Mouse (Mus musculus): ENCODE data around the gene Cyp2d11. TPM values are rescaled to one million over a fixed set of nuclear protein-coding genes. Genes with fewer than 3 reads are reported as not detected.

The Cyp2d11 gene
- polyA plus RNA-seq, 1 experiment: not detected

DNA sequence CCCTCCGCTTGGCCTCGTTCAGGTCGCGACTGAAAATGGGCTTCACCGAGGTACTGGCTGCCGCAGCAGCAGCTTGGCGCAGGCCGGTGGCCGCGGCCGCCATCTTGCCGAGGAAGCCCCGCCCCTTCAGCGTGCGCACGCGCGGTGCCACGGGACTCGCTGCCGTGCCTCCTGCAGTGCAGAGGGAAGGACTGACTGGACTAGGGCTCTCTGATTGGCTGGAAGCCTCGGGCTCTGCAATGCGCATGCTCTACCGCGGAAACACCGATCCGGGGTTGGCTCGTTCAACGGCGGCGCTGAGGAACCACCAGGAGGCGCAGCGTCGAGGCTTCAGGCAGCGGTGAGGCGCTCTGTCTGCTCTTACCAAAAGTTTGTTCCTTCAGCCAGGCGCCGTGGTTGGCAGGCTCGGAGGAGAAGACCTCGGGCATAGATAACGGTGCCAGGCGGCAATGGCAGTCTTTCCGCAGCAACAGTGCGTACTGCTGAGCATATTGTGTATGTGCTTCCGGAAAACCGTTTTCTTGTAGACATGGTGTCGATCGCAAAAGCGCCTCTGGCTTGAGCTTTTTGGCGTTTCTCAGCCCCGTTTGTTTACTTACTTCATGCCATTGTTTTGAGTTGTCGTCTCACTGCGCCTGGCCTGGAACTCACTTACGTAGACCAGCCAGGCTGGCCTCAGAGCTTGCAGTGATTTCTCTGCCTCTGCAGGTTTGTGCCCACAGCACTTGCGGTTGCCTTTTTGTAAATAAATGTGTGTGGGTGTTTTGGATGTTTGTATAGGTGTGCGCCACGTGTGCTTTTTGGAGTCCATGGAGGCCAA lies 39.5 kb downstream of the Cyp2d11 start, which contains the start of gene Ndufa6:
Gene Ndufa6 (minus strand): TSS at position 197 of the 820 bp plus-strand sequence.
- WGBS: 2% methylated on average over 57 of the region's 57 CpGs
- peak; percentile 97 to 99 for DNase-seq
- TF ChIP-seq POLR2A (IDR thresholded peaks at IDR 0.05; ENCODE audit: borderline replicate concordance, insufficient read depth, low read length) (peak; percentile 98), CTCF (IDR thresholded peaks at IDR 0.05; ENCODE audit: borderline replicate concordance, insufficient read depth, low read depth, low read length) (peak; percentile 83)
- Histone ChIP-seq H3K27me3 (ENCODE audit: control insufficient read depth, insufficient read depth, low read length) (no peaks in the 10 kb centered on the region), H3K4me3 (replicated peaks; ENCODE audit: insufficient read depth, low read depth, low read length) (peak within 1 kb of the TSS; percentile 92), H3K27ac (ENCODE audit: insufficient read depth, low read length) (peak within 1 kb of the TSS; percentile 90), H3K4me1 (ENCODE audit: control insufficient read depth, insufficient read depth, low read length) (peaks cover 4% of the 10 kb centered on the region; the same call in 1 of the 2 replicates)

DNA sequence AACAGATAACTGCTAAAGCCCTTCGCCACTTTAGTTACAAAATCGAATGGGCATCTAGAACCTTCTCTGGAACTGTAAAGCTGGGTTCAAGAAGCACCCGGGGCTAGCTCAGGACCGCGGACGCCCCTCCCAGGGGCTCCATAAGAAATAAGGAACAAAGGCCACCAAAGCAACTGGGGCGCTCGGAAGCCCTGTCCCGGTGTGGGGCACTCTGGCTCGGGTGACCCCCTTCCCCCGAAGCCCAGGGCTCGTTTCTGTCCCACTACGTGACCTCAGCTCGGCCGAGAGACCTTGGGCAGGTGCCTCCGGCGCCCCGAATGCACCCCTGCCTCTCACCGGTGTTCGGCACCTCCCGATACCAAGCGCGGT lies 40.1 kb downstream of the Cyp2d11 start:
- Histone ChIP-seq H3K27ac (ENCODE audit: insufficient read depth, low read length) (peak overlapping the region; percentile 90), H3K27me3 (ENCODE audit: control insufficient read depth, insufficient read depth, low read length) (no peaks in the 10 kb centered on the region), H3K4me1 (ENCODE audit: control insufficient read depth, insufficient read depth, low read length) (peaks cover 4% of the 10 kb centered on the region; the same call in 1 of the 2 replicates), H3K4me3 (replicated peaks; ENCODE audit: insufficient read depth, low read depth, low read length) (peak overlapping the region; percentile 92)
- WGBS: under 1% methylated on average over 23 of the region's 23 CpGs
- TF ChIP-seq POLR2A (IDR thresholded peaks at IDR 0.05; ENCODE audit: borderline replicate concordance, insufficient read depth, low read length): no peak
- no peak for TF ChIP-seq CTCF (IDR thresholded peaks at IDR 0.05; ENCODE audit: borderline replicate concordance, insufficient read depth, low read depth, low read length)
- DNase-seq: no peak

DNA sequence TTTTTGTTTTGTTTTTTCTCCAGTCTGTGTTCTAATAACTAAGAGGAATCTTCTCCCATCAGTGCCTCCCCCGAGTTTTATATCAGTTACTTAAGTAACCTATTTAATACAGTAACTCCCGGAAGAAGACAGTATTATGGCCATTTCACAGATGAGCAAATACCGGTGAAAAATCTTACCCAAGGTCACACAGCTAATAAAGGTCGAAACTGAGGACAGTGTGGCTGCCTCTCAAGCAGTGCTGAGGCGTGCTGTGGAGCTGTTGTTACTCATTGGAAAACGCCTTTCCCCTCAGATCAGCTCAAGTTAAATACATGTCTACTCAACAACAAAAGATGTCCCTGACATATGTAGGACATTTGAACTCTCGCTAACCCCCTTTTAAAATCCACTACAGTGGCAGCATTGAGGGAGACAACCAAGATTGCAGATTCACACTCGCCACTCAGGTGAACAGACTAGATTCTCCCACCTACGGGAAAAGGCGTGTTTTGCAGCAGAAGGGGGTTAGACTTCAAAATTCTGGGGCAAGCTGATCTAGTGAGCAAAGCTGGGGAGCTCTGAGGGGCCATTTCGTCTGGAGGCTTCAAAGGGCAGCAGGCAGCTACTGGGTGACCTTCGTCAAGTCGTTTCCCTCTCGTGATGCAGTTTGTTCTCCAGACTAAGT lies 40.6 kb downstream of the Cyp2d11 start:
- peaks cover 4% of the 10 kb centered on the region; the same call in 1 of the 2 replicates for H3K4me1 ChIP-seq (ENCODE audit: control insufficient read depth, insufficient read depth, low read length)
- TF ChIP-seq POLR2A (IDR thresholded peaks at IDR 0.05; ENCODE audit: borderline replicate concordance, insufficient read depth, low read length): no peak
- TF ChIP-seq CTCF (IDR thresholded peaks at IDR 0.05; ENCODE audit: borderline replicate concordance, insufficient read depth, low read depth, low read length): no peak
- peak overlapping the region; percentile 90 for H3K27ac ChIP-seq (ENCODE audit: insufficient read depth, low read length)
- DNase-seq: no peak
- WGBS: 17% methylated on average over 14 of the region's 14 CpGs
- H3K4me3 ChIP-seq (replicated peaks; ENCODE audit: insufficient read depth, low read depth, low read length): peak overlapping the region; percentile 92
- no peaks in the 10 kb centered on the region for H3K27me3 ChIP-seq (ENCODE audit: control insufficient read depth, insufficient read depth, low read length)

DNA sequence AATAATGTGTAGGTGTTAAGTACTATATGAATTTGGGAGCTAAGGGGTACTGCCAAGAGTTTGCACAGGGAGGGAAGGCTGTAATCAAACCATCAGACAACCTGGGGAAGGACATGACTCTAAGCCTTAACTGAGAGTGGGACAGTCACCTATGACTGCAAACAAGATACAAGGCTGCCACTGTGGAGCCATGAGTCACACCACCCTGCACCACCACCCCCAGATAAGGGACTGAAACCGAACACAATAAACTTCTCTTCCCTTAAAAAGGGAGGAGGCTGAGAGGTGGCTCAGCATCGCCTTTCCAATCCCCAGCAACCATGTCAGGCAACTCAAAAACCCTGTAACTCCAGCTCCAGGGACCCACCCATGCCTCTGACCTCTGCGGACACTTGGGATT lies 42.3 kb downstream of the Cyp2d11 start:
- no peak for TF ChIP-seq CTCF (IDR thresholded peaks at IDR 0.05; ENCODE audit: borderline replicate concordance, insufficient read depth, low read depth, low read length)
- TF ChIP-seq POLR2A (IDR thresholded peaks at IDR 0.05; ENCODE audit: borderline replicate concordance, insufficient read depth, low read length): no peak
- H3K27me3 ChIP-seq (ENCODE audit: control insufficient read depth, insufficient read depth, low read length): no peaks in the 10 kb centered on the region
- H3K27ac ChIP-seq (ENCODE audit: insufficient read depth, low read length): no peak overlapping the region
- 67% methylated on average over 3 of the region's 3 CpGs for WGBS
- no peak for DNase-seq
- no peak overlapping the region for H3K4me3 ChIP-seq (replicated peaks; ENCODE audit: insufficient read depth, low read depth, low read length)
- H3K4me1 ChIP-seq (ENCODE audit: control insufficient read depth, insufficient read depth, low read length): peaks cover 7% of the 10 kb centered on the region; the same call in 1 of the 2 replicates

DNA sequence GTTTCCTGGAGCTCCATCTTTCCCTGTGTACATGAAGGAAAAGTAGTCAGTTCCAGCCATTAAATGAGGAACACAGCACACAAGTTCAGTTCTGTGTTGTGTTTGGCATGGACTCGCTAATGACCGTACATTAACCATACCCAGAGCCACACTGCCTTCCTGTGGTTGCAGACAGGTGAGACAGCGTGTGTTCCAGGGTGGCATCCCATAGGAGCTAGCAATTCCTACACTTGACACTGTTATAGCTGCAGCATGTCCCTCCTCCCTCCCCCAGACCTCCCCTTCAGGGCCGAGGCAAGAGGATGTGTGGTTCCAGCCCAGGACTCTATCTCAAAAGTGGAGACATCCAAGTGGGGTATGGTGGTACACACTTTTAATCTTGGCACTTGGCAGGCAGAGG lies 43.5 kb downstream of the Cyp2d11 start:
- DNase-seq: no peak
- no peaks in the 10 kb centered on the region for H3K27me3 ChIP-seq (ENCODE audit: control insufficient read depth, insufficient read depth, low read length)
- 87% methylated on average over 4 of the region's 4 CpGs for WGBS
- peaks cover 7% of the 10 kb centered on the region; the same call in 1 of the 2 replicates for H3K4me1 ChIP-seq (ENCODE audit: control insufficient read depth, insufficient read depth, low read length)
- H3K4me3 ChIP-seq (replicated peaks; ENCODE audit: insufficient read depth, low read depth, low read length): no peak overlapping the region
- TF ChIP-seq POLR2A (IDR thresholded peaks at IDR 0.05; ENCODE audit: borderline replicate concordance, insufficient read depth, low read length): no peak
- no peak for TF ChIP-seq CTCF (IDR thresholded peaks at IDR 0.05; ENCODE audit: borderline replicate concordance, insufficient read depth, low read depth, low read length)
- H3K27ac ChIP-seq (ENCODE audit: insufficient read depth, low read length): no peak overlapping the region

- Histone ChIP-seq H3K4me3 (replicated peaks; ENCODE audit: insufficient read depth, low read depth, low read length) (no peak overlapping the region), H3K4me1 (ENCODE audit: control insufficient read depth, insufficient read depth, low read length) (peaks cover 7% of the 10 kb centered on the region; the same call in 1 of the 2 replicates), H3K27ac (ENCODE audit: insufficient read depth, low read length) (no peak overlapping the region), H3K27me3 (ENCODE audit: control insufficient read depth, insufficient read depth, low read length) (no peaks in the 10 kb centered on the region)
- DNase-seq: no peak
- TF ChIP-seq POLR2A (IDR thresholded peaks at IDR 0.05; ENCODE audit: borderline replicate concordance, insufficient read depth, low read length) (no peak), CTCF (IDR thresholded peaks at IDR 0.05; ENCODE audit: borderline replicate concordance, insufficient read depth, low read depth, low read length) (no peak)
- 67% methylated on average over 2 of the region's 2 CpGs for WGBS
Measured at GRCm38 (mm10) chr15:82348999-82349341, 44.9 kb downstream of the Cyp2d11 start.

- H3K27ac ChIP-seq (ENCODE audit: insufficient read depth, low read length): no peak overlapping the region
- TF ChIP-seq POLR2A (IDR thresholded peaks at IDR 0.05; ENCODE audit: borderline replicate concordance, insufficient read depth, low read length) (no peak; the same call in 1 of the 2 replicates), CTCF (IDR thresholded peaks at IDR 0.05; ENCODE audit: borderline replicate concordance, insufficient read depth, low read depth, low read length) (no peak)
- 86% methylated on average over 8 of the region's 8 CpGs for WGBS
Measured at GRCm38 (mm10) chr15:82348258-82348998, 45.4 kb downstream of the Cyp2d11 start.

More at GRCm38 (mm10) chr15:82348258-82348998, 45.4 kb downstream of the Cyp2d11 start:
- no peak for DNase-seq
- H3K4me1 ChIP-seq (ENCODE audit: control insufficient read depth, insufficient read depth, low read length): peaks cover 7% of the 10 kb centered on the region; the same call in 1 of the 2 replicates
- no peaks in the 10 kb centered on the region for H3K27me3 ChIP-seq (ENCODE audit: control insufficient read depth, insufficient read depth, low read length)
- no peak overlapping the region for H3K4me3 ChIP-seq (replicated peaks; ENCODE audit: insufficient read depth, low read depth, low read length)
